Mouse (Mus musculus) kidney, adult 2 months (tissue): ENCODE data around the gene Jph2. TPM values are rescaled to one million over a fixed set of nuclear protein-coding genes. Genes with fewer than 3 reads are reported as not detected.

Source experiments
- DNase-seq: peaks from one replicate; pipeline ENCODE4 v3.0.0; 2021
- H3K27ac ChIP-seq: fragments of 200-500 bp; 2 replicates; pipeline ENCODE4 v1.5.1; 2012; ENCODE audit warnings: low read depth, low read length, control low read depth, inconsistent platforms; ENCODE audit not compliant: insufficient read depth
- H3K27me3 ChIP-seq: fragments of 200-500 bp; replicated peaks from 2 replicates; pipeline ENCODE4 v1.6.1; 2012; ENCODE audit warnings: mild to moderate bottlenecking, moderate library complexity, low read length, inconsistent platforms; ENCODE audit not compliant: control insufficient read depth, insufficient read depth
- H3K36me3 ChIP-seq: fragments of 200-500 bp; 2 replicates; pipeline ENCODE4 v1.6.1; 2012; ENCODE audit warnings: mild to moderate bottlenecking, moderate library complexity, low read length, inconsistent platforms; ENCODE audit not compliant: control insufficient read depth, insufficient read depth
- H3K4me1 ChIP-seq: fragments of 200-500 bp; 2 replicates; pipeline ENCODE4 v1.6.1; 2011; ENCODE audit warnings: low read length; ENCODE audit not compliant: control insufficient read depth, insufficient read depth
- H3K4me3 ChIP-seq: fragments of 200-500 bp; 2 replicates; pipeline ENCODE4 v1.5.1; 2011; ENCODE audit warnings: mild to moderate bottlenecking, low read depth, low read length, control low read depth; ENCODE audit not compliant: insufficient read depth
- CTCF ChIP-seq: fragments of 200-500 bp; conservative IDR thresholded peaks from 2 replicates; pipeline ENCODE4 v1.5.1; 2011; ENCODE audit warnings: low read depth, mild to moderate bottlenecking, control low read depth, low read length, moderate library complexity, mixed read lengths; ENCODE audit not compliant: insufficient read depth, insufficient read length
- POLR2A ChIP-seq: fragments of 200-500 bp; IDR thresholded peaks from one replicate; pipeline ENCODE4 v1.6.1; 2011; ENCODE audit warnings: low read depth, low read length, control low read depth
- WGBS: fragments of 180-500 bp; shearing (Covaris S2); methylation state at CpG from one replicate; pipeline ENCODE4 v1.1.7; 2018; 5-methylcytosine and 5-hydroxymethylcytosine counted together
- polyA plus RNA-seq: library from polyadenylated mRNA; depleted of rRNA; stranded (reverse); fragments of >200 nt; gene quantifications from 2 replicates; pipeline ENCODE4 v1.2.3, GENCODE M21; 2012

Gene Jph2
- polyA plus RNA-seq, 1 experiment, result 3.8 TPM

DNA sequence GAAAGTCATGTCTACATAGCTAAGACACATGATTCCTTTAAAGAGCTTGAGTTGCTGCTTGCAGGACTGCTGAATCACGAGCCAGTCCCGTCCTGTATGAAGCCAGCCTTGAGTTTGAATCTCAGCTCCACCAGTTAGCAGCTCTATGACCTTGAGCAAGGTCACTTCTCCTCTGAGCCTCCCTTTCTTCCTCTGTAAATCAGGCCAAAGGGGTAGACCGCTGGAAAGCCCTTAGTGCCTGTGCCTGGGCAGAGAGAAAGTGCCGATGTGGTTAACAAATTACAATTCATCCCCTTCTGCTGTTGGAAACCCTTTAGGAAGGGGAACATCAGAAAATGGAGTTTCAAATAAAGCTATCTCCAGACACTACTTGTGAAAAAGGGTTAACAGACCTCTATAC, 40.0 kb upstream of the Jph2 start:
- Histone ChIP-seq H3K36me3 (no peaks in the 10 kb centered on the region), H3K27ac (no peak overlapping the region), H3K4me3 (no peak overlapping the region), H3K27me3 (no peaks in the 10 kb centered on the region), H3K4me1 (no peaks in the 10 kb centered on the region)
- TF ChIP-seq CTCF, result no peak
- no peak for TF ChIP-seq POLR2A
- 47% methylated on average over 4 of the region's 4 CpGs for WGBS
- no peak for DNase-seq

DNA sequence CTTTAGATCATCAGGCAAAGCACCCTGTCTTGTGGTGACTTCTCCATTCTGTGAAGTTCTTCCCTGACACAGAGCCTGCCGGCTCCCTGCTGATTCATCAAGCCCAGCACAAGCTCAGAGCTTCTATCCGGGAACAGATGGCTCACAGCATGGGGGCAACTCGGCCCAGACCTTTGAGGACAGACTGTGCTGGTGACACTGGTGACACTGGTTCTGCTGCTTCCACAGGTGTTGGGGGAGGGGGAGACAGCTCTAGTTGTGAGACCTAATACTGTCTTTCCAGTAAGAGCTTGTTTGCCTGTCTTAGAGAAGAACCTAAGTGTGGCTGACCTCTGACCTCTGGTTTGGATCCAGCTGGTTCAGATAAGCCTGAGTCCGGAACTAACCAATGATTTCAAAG, 36.2 kb upstream of the Jph2 start:
- no peak overlapping the region for H3K4me3 ChIP-seq
- DNase-seq, result no peak
- 27% methylated on average over 4 of the region's 4 CpGs for WGBS
- no peak overlapping the region for H3K27ac ChIP-seq
- no peaks in the 10 kb centered on the region for H3K36me3 ChIP-seq
- H3K4me1 ChIP-seq, result no peaks in the 10 kb centered on the region
- TF ChIP-seq POLR2A, result no peak
- no peak for TF ChIP-seq CTCF
- no peaks in the 10 kb centered on the region for H3K27me3 ChIP-seq

DNA sequence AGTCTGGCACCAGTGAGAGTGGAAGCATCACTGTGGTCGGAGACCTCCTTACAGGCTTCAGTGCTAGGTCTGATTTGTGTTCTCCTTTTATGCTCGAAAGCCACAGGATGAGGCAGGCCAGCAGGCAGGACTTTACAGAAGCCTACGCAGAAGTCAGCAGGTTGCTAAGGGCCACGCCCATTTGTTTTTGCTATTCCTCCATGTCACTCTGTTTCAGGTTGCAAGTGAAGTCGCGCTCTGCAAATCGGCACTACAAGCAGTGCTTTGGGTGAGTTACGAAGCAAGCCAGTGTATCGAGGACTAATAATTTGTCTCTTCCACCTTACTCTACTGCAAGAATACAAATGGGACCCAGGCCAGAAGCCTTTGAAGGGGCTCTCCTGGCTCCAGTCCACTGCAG, 33.5 kb upstream of the Jph2 start:
- no peak for DNase-seq
- Histone ChIP-seq H3K27me3 (no peaks in the 10 kb centered on the region), H3K4me1 (no peaks in the 10 kb centered on the region), H3K4me3 (no peak overlapping the region), H3K27ac (no peak overlapping the region), H3K36me3 (no peaks in the 10 kb centered on the region)
- no peak for TF ChIP-seq CTCF
- TF ChIP-seq POLR2A, result no peak
- 79% methylated on average over 9 of the region's 9 CpGs for WGBS

DNA sequence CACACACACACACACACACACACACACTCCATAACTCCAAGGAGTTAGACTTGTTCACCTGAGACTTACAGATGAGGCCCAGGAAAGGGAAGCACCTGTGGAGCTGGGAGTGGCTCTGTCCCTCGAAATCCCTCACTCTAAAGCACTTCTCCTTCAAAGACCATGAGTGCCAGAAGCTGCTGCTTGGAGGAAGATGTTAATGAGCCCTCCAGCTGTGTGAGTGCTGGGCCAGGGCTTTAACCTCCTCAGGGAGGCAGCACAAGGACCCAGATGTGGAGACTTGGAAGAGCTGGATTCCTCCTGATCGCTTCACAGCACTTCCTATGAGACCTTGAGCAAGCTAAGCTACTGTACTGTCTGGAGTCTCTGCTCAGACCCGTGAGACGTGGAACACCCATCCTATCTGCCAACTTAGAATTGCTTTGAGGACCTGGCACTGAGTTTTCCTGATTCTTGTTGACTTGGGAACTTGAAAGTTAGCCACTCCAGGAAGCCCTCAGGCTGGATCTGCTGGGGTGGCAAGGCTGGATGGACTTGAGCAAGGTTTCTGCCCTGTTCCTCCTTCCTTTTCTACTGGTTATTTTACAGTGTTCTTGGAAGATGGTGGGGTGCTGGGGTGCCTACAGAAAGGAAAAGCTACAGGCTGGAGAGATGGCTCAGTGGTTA, 30.7 kb upstream of the Jph2 start:
- TF ChIP-seq POLR2A (no peak), CTCF (no peak)
- no peaks in the 10 kb centered on the region for H3K27me3 ChIP-seq
- DNase-seq, result no peak
- H3K27ac ChIP-seq, result no peak overlapping the region
- H3K4me1 ChIP-seq, result peaks cover 4% of the 10 kb centered on the region; the same call in 1 of the 2 replicates
- H3K36me3 ChIP-seq, result no peaks in the 10 kb centered on the region
- H3K4me3 ChIP-seq, result no peak overlapping the region
- WGBS, result 60% methylated on average over 4 of the region's 4 CpGs

DNA sequence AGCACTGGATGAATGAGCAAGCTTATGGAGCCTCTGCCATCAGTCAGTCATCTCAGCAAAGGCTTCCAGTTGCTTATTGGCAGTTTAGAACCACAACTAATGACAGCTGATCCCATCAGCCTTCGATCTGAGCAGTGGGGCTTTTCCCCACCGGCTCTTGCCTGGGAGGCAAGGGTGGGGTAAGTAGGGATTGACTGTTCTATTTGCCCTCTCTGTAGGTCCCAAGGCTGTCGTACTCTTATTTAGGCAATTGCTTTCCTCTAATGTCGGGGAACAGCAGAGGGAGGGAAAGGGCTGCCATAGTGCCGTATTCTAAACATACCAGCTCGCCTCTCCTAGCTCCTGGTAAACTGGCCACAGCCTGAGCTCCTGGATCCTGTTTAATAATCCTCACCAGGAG, 26.8 kb upstream of the Jph2 start, which contains the start of gene Oser1:
Oser1 (minus strand) TSS at position 101 of the 400 bp plus-strand sequence.
- Histone ChIP-seq H3K36me3 (no peaks in the 10 kb centered on the region), H3K27me3 (no peaks in the 10 kb centered on the region), H3K27ac (no peak within 1 kb of the TSS), H3K4me3 (no peak within 1 kb of the TSS), H3K4me1 (peaks cover 14% of the 10 kb centered on the region; the same call in 1 of the 2 replicates)
- TF ChIP-seq POLR2A (no peak), CTCF (no peak)
- no peak for DNase-seq
- 88% methylated on average over 6 of the region's 6 CpGs for WGBS

DNA sequence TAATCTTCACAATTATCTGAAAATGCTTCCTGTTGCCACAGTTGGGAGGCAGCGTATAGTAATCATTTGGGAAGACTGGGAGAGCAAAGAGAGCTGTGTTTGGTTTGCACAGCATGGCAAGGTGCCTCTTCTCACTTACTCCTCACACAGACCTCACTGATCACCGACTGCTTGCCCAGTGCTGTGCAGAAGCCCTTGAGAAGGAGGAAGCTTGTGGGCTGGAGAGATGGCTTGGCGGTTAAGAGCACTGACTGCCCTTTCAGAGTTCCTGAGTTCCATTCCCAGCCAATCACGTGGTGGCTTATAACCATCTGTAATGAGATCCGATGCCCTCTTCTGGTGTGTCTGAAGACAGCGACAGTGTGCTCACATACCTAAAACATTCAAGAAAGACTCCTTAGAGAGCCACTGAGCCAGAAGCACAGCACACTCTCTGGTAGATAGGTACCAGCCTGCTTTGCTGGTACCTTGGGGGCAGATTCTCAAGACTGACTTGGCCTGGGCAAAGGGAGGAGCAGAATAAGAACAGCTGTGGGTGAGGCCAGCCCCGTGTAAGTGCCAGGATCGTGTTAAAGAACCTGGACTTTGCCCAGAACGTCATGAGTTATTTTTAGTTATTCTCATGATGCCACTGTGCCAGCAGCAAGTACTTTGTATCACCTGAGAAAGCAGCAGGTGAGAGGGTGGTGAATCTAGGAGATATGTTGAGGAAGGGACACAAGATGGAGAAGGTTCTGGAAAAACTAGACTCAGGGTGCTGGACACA, 25.3 kb upstream of the Jph2 start:
- H3K4me1 ChIP-seq, result peaks cover 16% of the 10 kb centered on the region; the same call in 1 of the 2 replicates
- WGBS, result 59% methylated on average over 9 of the region's 9 CpGs
- no peaks in the 10 kb centered on the region for H3K27me3 ChIP-seq
- 0 out of 2 replicates have a peak overlapping the region, but pooled peaks have one; percentile 22 for H3K27ac ChIP-seq
- peak; percentile 87 for DNase-seq
- no peaks in the 10 kb centered on the region for H3K36me3 ChIP-seq
- TF ChIP-seq POLR2A (no peak), CTCF (no peak)
- H3K4me3 ChIP-seq, result no peak overlapping the region

DNA sequence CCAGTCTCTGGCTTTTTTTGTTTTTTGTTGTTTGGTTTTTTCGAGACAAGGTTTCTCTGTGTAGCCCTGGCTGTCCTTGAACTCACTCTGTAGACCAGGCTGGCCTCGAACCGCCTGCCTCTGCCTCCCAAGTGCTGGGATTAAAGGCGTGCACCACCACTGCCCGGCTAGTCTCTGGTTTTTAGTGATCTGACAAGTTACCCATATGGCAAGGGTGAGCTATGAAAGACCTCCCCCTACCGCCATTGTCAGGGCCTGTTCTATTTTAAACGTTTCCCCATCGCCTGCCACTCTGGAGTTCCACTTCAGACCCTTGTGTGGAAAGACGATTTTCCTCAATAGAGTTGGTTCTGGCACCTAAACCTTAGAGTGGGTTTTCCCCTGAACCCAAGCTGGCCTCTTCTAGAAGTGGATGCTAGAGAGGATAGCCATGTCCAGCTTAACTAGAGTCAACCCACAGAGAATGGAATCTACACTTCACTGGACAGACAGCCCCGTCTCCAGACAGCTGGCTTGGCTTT, 22.6 kb upstream of the Jph2 start:
- Histone ChIP-seq H3K4me1 (peaks cover 22% of the 10 kb centered on the region), H3K27ac (no peak overlapping the region), H3K36me3 (no peaks in the 10 kb centered on the region), H3K27me3 (no peaks in the 10 kb centered on the region), H3K4me3 (peak overlapping the region; percentile 72)
- WGBS, result 17% methylated on average over 10 of the region's 10 CpGs
- no peak for DNase-seq
- TF ChIP-seq CTCF (no peak), POLR2A (no peak)
